Mouse (Mus musculus) central nervous system, embryonic 14 days (tissue): ENCODE results near the gene Actl9. TPM values are rescaled to one million over a fixed set of nuclear protein-coding genes. Genes with fewer than 3 reads are reported as not detected.

Experiments
- polyA plus RNA-seq: library from polyadenylated mRNA; depleted of rRNA; stranded (reverse); fragments of >200 nt; gene quantifications from 2 replicates; pipeline ENCODE4 v1.2.3, GENCODE M21; 2012; rRNA removed

Gene Actl9
- polyA plus RNA-seq: 0.08 and 0.15 TPM in 2 replicates

DNA sequence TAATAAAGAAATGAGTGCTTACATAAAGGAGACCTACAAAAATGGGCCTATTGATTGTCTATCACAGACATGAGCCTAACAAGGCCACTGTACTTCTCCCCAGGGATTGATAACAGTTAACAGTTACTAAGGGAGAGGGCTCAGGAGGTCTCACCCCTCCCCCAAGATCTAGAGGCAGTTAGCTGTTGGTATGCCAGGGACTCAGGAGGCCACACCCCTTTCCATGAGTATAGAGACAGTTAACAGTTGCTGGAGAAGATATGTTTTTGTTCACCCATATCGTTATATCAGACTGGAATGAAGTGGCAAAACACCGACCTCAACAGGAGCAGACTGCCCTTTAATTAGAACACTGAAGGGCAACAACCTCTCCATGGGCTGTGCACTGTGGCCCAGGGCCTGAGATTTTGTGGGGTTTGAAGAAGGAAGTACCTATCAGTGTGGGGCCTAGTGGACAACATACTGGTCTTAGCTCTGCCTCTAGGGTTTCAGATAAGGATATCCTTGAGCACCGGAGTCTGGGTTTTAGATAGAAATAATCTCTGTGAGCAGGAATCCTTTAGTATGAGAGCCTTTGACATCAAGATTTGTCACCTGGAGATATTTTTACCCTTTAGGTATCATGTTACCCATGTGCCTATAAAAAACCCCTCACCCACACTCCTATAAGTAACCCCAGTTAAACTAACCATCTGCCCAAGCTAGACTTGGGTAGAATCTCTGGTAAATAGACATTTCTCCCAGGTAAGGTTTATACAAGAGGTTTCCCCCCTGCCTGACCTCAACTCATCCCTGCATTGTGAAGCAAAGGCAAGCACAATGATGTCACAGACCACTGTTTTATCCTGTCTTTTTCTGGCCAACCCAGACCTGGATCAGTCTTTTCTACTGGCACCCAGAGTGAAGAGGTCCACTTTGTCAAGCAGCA, at the start of gene Actl9:
Gene Actl9 (plus strand): TSS at position 878 of the 928 bp plus-strand sequence.

DNA sequence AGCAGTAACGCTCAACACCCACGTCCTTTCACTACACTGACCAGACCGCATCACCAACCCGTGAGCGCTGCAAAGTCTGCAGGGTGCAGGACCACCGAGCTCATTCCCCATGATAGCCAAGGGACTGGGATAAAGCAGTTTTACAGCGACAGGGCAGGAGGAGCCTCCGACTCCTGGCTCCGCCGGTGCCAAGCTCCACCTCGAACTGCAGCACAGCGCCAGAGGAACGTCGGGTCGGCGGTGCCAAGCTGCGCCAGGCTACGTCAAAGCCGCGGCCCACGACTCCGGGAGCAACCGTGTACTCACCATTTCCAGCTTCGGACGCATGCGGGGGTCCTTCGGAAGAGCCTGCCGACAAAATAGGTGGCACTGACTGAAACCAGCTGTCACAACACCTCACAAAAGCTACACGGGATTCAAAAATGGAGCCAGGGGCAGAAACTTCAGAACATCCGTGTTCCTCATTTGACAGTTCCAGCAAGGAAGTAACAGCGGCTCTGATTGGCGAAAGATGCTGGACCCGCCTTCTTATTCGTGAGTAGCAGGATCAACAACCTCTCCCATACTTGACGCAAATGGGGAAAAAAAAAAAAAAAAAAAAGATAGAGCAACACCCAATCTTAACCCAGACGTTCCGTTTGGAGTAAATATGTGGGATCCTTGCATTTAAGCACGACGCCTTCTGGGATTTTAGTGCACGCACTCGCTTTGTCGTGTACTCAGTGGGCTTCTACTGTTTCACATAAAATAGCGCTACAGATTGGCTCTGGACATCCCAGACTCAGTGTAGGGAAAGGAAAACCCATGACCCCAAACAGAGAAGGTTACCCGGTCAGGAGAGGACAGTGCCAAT, 38.3 kb upstream of the Actl9 start, which contains the start of gene Zfp101:
Gene Zfp101 (minus strand): TSS at position 460 of the 853 bp plus-strand sequence.

Other genes starting within 250 kb of the Actl9 start
- gene Olfr239, start 241.6 kb upstream of the Actl9 start, polyA plus RNA-seq: not detected in 2 replicates
- 0.32 and 0.38 TPM in 2 replicates for gene Olfr1564, start 211.2 kb upstream of the Actl9 start, polyA plus RNA-seq
- 9.1 and 9.6 TPM in 2 replicates for gene Zfp955a, start 177.8 kb upstream of the Actl9 start, polyA plus RNA-seq
- gene Olfr63, start 168.2 kb upstream of the Actl9 start, polyA plus RNA-seq: not detected in 2 replicates
- 11.1 and 11.2 TPM in 2 replicates for gene Zfp955b, start 143.4 kb upstream of the Actl9 start, polyA plus RNA-seq
- gene Zfp81, start 74.0 kb upstream of the Actl9 start, polyA plus RNA-seq: 14.8 and 18.2 TPM in 2 replicates
- 19.1 and 21.0 TPM in 2 replicates for gene Zfp101, start 38.3 kb upstream of the Actl9 start, polyA plus RNA-seq
- 120 and 157 TPM in 2 replicates for gene Adamts10, start 91.3 kb downstream of the Actl9 start, polyA plus RNA-seq
- gene Myo1f, start 122.8 kb downstream of the Actl9 start, polyA plus RNA-seq: 1.8 TPM in 2 replicates
- gene Zfp414, start 196.2 kb downstream of the Actl9 start, polyA plus RNA-seq: 119 and 126 TPM in 2 replicates
- gene Pram1, start 205.2 kb downstream of the Actl9 start, polyA plus RNA-seq: 0.96 and 1.2 TPM in 2 replicates